Mouse (Mus musculus) c-Kit-negative CD71-positive TER-119-positive erythroid progenitor cells, embryonic 14.5 days (primary cell): ENCODE measurements around the gene Arhgap10.

Source experiments
- DNase-seq: peaks from one replicate; pipeline ENCODE4 v3.0.0-alpha.2; 2013; ENCODE audit warnings: low read depth, low spot score

Arhgap10 gene

GRCm38 (mm10) chr8:77288492-77288891, 229.3 kb downstream of the Arhgap10 start:
- no peak for DNase-seq

- no peak for DNase-seq
Observed at GRCm38 (mm10) chr8:77288065-77288464, 229.7 kb downstream of the Arhgap10 start.

DNA sequence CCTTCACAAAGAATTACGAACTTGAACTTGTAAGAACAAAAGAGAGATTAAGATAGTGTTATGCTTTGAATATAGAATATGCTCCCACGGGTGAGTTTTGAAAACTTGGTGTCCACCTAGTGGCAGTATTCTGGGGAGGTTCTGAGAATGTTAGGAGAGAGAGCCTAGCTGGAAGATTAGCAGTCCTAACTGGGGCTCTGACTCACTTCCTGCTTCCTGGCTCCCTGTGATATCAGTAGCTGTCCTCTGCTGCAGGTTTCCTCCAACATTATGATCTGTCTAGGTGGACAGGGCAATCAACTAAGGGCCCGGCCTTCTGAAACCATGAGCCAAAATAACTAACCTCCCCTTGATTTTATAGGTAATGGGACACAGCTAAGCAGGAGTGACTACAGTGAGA, 233.3 kb downstream of the Arhgap10 start:
- no peak for DNase-seq

GRCm38 (mm10) chr8:77282605-77283236, 235.0 kb downstream of the Arhgap10 start:
- no peak for DNase-seq

GRCm38 (mm10) chr8:77279977-77280376, 237.8 kb downstream of the Arhgap10 start:
- DNase-seq = no peak

DNA sequence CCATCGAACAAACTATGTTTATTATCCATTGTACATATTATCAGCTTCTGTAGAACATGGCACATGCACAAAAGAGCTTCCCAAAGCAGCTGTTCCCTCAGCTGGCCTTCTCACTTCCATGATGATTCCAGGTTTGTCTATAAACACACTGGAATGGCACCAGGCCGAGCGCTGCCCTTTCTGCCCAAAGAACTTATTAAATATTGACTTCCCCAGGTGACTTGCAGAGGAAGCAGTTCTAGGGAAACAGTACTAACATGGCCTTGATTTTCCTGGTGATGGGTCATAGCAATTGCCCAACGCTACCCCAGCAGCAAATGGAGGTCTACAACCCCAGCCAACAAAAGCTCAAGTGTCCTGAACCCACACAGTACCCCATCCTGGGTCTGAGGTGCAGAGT, 239.5 kb downstream of the Arhgap10 start:
- DNase-seq = no peak

DNA sequence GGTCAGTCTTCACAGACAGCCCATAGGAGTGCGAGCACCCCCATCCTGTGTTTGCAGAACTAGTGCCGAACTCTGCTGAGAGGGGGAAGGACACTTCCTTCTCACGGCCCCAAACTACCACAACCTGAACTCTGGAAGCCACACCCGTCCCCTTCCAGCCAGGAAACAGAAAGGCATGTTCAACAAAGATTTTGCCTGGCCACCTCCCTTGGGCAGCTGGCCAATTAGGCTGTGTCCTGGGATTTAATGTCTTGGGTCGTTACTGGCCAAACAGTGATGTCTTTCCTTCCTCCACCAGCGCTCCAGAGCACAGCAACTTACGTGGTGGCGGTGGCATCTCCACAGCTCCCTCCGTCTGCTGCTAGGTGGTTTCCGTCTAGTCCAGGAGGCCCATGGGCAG, 240.9 kb downstream of the Arhgap10 start:
- no peak for DNase-seq

DNA sequence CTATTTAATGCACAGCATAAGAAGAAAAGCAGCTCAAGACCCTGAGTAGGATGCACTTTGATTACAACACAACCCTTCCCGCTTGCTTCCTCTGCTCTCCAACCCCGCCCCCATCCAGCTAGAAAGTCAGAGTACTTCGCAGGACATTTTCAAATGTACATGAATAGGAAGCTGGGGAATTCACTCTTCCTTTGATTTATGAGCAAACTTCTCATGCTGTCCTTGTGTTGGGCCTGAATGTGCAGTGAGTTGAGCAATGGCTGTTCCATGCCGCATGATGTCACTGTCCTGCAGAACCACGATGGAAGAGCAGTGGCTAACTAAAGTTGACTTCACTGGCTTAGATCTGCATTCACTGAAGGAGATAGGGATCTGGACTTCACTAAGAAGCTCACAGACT, 242.2 kb downstream of the Arhgap10 start:
- DNase-seq = no peak

GRCm38 (mm10) chr8:77272136-77272535, 245.6 kb downstream of the Arhgap10 start:
- DNase-seq = no peak

GRCm38 (mm10) chr8:77267941-77268405, 249.8 kb downstream of the Arhgap10 start:
- no peak for DNase-seq

DNA sequence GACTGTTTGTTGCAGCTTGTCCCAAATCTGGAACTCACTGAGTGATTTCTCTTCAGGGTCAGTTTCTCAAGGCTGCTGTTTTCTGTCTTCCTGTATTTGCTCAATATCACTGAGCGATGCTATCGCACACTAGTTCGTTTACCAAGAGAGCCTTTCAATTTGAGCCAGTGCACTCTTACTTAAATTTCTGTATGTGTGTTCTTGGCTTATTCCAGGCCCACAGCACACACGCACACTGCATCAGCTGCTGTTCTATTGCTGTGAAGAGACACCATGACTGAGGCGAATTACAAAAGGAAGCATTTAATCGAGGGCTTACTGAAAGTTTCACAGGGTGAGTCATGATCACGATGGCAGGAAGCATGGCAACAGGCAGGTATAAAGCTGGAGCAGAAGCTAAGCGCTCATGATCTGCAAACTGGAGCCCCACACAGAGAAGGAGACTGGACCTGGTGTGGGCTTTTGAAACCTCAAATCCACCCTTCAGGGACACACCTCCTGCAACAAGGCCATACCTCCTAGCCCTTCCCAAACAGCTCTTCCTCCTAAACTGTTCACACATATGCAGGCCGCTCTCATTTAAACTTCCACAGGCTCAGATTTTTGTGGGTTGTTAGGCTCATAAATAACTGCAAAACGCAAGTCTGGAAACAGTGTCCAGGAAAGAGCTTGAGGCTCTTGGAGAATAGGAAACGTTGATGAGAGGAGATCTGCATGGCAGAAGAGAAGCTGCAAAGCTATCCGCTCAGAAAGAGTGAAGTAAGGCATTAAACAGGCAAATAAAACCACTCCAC, 255.3 kb downstream of the Arhgap10 start:
- DNase-seq = no peak

GRCm38 (mm10) chr8:77261215-77261614, 256.5 kb downstream of the Arhgap10 start:
- no peak for DNase-seq

DNA sequence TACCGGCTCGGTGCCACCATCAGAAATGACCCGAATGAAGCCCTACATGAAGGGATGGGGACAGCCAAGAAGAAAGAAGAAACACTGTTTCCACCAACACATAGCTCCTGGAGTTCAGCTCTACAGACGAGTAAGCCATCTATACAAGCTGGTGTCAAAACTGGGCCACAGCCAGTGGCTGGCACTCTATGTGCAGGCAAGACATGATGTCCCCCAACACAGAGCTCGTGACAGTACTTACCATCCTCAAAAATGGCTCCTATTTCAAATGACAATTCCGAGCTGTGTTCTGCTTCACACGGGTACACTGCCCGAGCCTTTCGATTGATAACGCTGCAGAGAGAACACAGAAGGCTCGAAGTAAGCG, 260.7 kb downstream of the Arhgap10 start:
- no peak for DNase-seq

- DNase-seq = no peak
Observed at GRCm38 (mm10) chr8:77256450-77257084, 261.2 kb downstream of the Arhgap10 start.

DNA sequence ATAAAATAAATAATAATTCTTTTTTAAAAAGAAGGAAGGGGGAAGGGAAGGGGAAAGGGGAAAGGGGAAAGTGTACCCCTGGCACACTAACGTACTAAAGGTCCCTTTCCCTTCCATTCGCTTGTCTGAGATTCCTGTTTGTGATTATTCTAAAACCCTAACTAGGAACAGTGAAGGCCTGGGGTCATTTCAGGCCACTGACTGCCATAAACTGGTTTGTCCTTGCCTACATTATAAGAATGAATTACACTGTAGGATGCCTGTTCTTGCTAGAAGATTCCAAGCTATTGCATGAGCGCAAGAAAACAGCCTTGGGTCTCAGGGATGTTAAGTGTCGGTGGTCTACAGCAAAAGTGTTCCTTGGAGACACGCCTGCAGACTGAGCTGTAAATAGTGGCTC, 263.3 kb downstream of the Arhgap10 start:
- no peak for DNase-seq

GRCm38 (mm10) chr8:77251134-77251533, 266.6 kb downstream of the Arhgap10 start:
- DNase-seq = no peak

GRCm38 (mm10) chr8:77250094-77250493, 267.7 kb downstream of the Arhgap10 start:
- no peak for DNase-seq

DNA sequence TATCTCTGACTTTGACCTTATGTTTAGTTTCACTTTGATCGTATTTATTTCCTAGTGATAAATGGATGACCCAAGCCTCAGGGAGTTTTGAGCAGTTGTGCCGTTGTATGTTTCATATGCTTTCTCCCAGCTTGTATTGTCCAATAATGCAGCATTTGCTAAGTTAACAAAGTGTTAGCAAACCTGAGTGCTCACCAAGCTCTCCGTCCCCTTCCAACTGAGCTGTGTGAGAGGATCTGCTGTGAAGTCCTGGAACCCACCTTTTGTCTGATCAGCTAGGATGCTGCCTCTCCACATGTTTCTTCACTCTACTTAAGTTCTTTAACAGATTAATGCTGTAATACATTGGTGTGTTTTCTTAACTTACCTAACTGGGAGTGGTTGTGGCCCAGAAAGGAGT, 276.4 kb downstream of the Arhgap10 start:
- DNase-seq = no peak

DNA sequence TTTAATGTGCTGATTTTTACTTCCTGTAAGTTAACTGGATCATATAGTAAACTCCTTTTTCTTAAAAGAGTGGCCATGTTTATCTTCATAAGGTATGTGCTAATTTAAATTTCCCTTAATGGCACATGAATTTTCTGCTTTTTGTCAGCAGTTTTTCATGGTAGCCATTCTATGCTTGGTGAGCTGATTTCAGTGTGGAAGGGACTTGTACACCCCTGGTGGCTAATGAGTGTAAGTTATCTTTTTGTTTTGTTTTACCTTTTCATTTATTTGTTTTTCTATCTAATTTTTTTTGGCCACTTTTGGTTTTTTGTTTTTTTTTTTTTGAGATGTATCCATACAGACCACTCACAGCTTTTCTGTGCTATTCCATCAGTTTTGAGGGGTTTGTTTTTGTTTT, 278.3 kb downstream of the Arhgap10 start:
- no peak for DNase-seq

- DNase-seq = no peak
Observed at GRCm38 (mm10) chr8:77236701-77237100, 281.1 kb downstream of the Arhgap10 start.

- DNase-seq = no peak
Observed at GRCm38 (mm10) chr8:77232411-77232810, 285.3 kb downstream of the Arhgap10 start.

- DNase-seq = no peak
Observed at GRCm38 (mm10) chr8:77231834-77232233, 285.9 kb downstream of the Arhgap10 start.

DNA sequence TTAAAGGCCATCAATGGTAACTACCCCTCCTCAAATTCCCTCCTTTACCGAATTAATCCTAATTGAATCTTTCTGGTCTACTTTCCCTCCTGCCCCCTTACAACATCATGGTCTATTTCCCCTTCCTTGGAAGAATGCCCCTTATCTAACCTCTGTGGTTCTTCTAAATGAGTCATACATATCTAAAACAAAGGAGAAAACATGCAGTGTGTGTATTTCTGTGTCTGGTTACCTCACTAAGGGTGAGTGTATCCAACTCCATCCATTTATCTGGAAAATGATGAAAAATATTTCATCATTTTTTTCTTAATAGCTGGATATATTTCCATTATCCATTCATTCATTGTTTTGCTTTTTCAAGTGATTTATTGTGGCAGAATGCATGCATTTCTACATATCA, 286.5 kb downstream of the Arhgap10 start:
- DNase-seq = no peak
